Mouse (Mus musculus): Measurements from ENCODE around the gene Slc39a11.

DNA sequence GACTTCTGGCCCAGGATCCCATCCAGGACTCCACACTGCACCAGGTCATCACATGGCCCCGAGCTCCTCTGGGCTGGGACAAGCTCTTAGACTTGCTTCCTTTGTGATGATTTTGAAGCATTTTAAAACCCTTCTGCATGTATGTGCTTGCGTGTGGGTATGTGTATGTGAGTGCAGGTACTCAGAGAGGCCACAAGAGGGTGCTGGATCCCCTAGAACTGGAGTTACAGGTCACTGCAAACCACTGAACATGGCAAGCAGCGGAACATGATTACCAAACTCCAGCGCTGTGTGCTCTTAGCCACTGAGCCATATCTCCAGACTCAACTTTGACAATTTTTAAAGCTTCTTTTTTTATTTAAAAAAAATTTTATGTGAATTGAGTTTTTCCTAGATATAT, 249.0 kb downstream of the Slc39a11 start:
- TF ChIP-seq CTCF (IDR thresholded peaks at IDR 0.05; ENCODE audit: insufficient read depth, low read length) (no peak), POLR2A (IDR thresholded peaks at IDR 0.05; ENCODE audit: borderline replicate concordance, extremely low read depth, low read depth, low read length) (no peak)
